25 mouse cellular contexts compared by ENCODE assay signal in the genomic region with DNA sequence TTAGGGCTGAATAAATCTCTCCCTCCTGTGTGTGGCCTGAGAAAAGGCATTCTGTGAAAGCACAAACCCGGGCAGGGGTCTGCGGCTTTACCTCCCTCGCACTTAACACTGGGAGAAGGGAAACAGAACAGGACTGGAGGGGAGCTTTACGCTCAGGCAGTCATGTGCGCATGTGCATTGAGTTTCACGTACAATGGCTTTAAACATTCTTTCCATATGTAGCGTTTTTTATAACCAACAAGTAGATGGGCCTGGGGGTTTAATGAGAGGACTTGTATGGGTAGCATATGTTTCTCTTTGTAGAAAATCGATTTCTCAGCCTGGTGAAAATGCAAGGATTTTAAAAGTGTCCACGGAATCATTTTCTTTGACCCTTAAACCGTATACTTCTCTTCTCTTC. TPM values are rescaled to one million over a fixed set of nuclear protein-coding genes. Genes with fewer than 3 reads are reported as not detected.
"Had no signal": no experiment of that assay in that cellular context is flagged by ENCODE, and none has a peak within 500 bp of the region (broad histone marks: within the 10 kb centered on the region; RNA-seq: fewer than 3 reads in every experiment).

No protein-coding gene starts in this region.

- H3K27ac ChIP-seq: intestine, embryonic 15.5 days; layer of hippocampus, adult 2 months; left cerebral cortex, adult 2 months; liver, embryonic 13.5 days had no signal

- ATAC-seq: intestine, embryonic 15.5 days had no signal

- DNase-seq: kidney, adult 18-20 months; kidney, adult 9 months; kidney, postnatal 14 days; layer of hippocampus, adult 9-11 months; liver, embryonic 13.5 days; lung, adult 2 months; lung, postnatal 14 days; lung, postnatal 4 days; midbrain, embryonic 14.5 days; thymus, postnatal 25 days had no signal

- H3K4me3 ChIP-seq: intestine, embryonic 15.5 days; layer of hippocampus, adult 2 months; left cerebral cortex, adult 2 months; liver, embryonic 13.5 days had no signal

- H3K9me3 ChIP-seq: intestine, embryonic 15.5 days; liver, embryonic 13.5 days had no signal

- H3K4me2 ChIP-seq: intestine, embryonic 15.5 days; liver, embryonic 13.5 days; midbrain, embryonic 11.5 days had no signal

- H3K27me3 ChIP-seq: intestine, embryonic 15.5 days; liver, embryonic 13.5 days had no signal

- H3K4me1 ChIP-seq: intestine, embryonic 15.5 days; liver, embryonic 13.5 days had no signal

- H3K36me3 ChIP-seq: intestine, embryonic 15.5 days; liver, embryonic 13.5 days had no signal

- H3K9ac ChIP-seq: intestine, embryonic 15.5 days; liver, embryonic 13.5 days had no signal

RNA-seq across cellular contexts. Expression of a gene that starts 24.0 kb away (rescaled TPM):
- polyA plus RNA-seq: intestine, embryonic 15.5 days; large intestine, adult 2 months; liver, adult 2 months; liver, embryonic 13.5 days; liver, embryonic 16.5 days; lung, adult 2 months; lung, embryonic 16.5 days; midbrain, embryonic 11.5 days; midbrain, embryonic 14.5 days; midbrain, postnatal 0 days; neural tube, embryonic 11.5 days; neural tube, embryonic 14.5 days; small intestine, adult 2 months; spleen, adult 2 months; stomach, embryonic 14.5 days; thymus, postnatal 0 days had no signal
